Mouse (Mus musculus): ENCODE data around the gene Acin1. TPM values are rescaled to one million over a fixed set of nuclear protein-coding genes. Genes with fewer than 3 reads are reported as not detected.
A peak's percentile ranks its signal among the peaks of the same experiment; 100 is the strongest.

The Acin1 gene
- polyA plus RNA-seq, 1 experiment from 2014 or later = 120 TPM

- H3K9ac ChIP-seq = peak overlapping the region; percentile 76
- TF ChIP-seq CTCF (IDR thresholded peaks at IDR 0.05; ENCODE audit: low read depth) = no peak
- no peaks in the 10 kb centered on the region for H3K9me3 ChIP-seq (ENCODE audit: low read depth, low read length)
- ATAC-seq (ENCODE audit: insufficient read depth) (peak; percentile 90), DNase-seq (peak; percentile 94)
- peaks cover 68% of the 10 kb centered on the region for H3K36me3 ChIP-seq (ENCODE audit: insufficient read depth)
- no peaks in the 10 kb centered on the region for H3K27me3 ChIP-seq (ENCODE audit: insufficient read depth, low read length)
- peak overlapping the region; percentile 64 for H3K4me3 ChIP-seq (ENCODE audit: low read depth, low read length)
- peak overlapping the region; percentile 89 for H3K4me2 ChIP-seq
- WGBS = 0% methylated on average over 12 of the region's 12 CpGs
- 0 out of 2 replicates have a peak, but pooled peaks cover 9% of the 10 kb centered on the region for H3K4me1 ChIP-seq (ENCODE audit: insufficient read depth)
- H3K27ac ChIP-seq (ENCODE audit: low read depth) = peak overlapping the region; percentile 82
These were observed 33.2 kb downstream of the Acin1 start for GRCm38 (mm10) chr14:54653496-54653895.

GRCm38 (mm10) chr14:54652787-54653186, 33.9 kb downstream of the Acin1 start:
- 0% methylated on average over 7 of the region's 7 CpGs for WGBS
- ATAC-seq (ENCODE audit: insufficient read depth) (no peak), DNase-seq (peak; percentile 26)
- peak overlapping the region; percentile 82 for H3K27ac ChIP-seq (ENCODE audit: low read depth)
- 0 out of 2 replicates have a peak, but pooled peaks cover 9% of the 10 kb centered on the region for H3K4me1 ChIP-seq (ENCODE audit: insufficient read depth)
- H3K9me3 ChIP-seq (ENCODE audit: low read depth, low read length) = no peaks in the 10 kb centered on the region
- H3K27me3 ChIP-seq (ENCODE audit: insufficient read depth, low read length) = no peaks in the 10 kb centered on the region
- H3K4me3 ChIP-seq (ENCODE audit: low read depth, low read length) = peak overlapping the region; percentile 64
- H3K9ac ChIP-seq = peak overlapping the region; percentile 76
- H3K36me3 ChIP-seq (ENCODE audit: insufficient read depth) = peaks cover 68% of the 10 kb centered on the region
- H3K4me2 ChIP-seq = peak overlapping the region; percentile 89
- no peak for TF ChIP-seq CTCF (IDR thresholded peaks at IDR 0.05; ENCODE audit: low read depth)

- no peak overlapping the region for H3K27ac ChIP-seq (ENCODE audit: low read depth)
- H3K9me3 ChIP-seq (ENCODE audit: low read depth, low read length) = no peaks in the 10 kb centered on the region
- H3K36me3 ChIP-seq (ENCODE audit: insufficient read depth) = peaks cover 68% of the 10 kb centered on the region
- no peak for TF ChIP-seq CTCF (IDR thresholded peaks at IDR 0.05; ENCODE audit: low read depth)
- H3K27me3 ChIP-seq (ENCODE audit: insufficient read depth, low read length) = no peaks in the 10 kb centered on the region
- ATAC-seq (ENCODE audit: insufficient read depth) = no peak
- no peak overlapping the region for H3K4me3 ChIP-seq (ENCODE audit: low read depth, low read length)
- no peak for DNase-seq
- 0 out of 2 replicates have a peak, but pooled peaks cover 9% of the 10 kb centered on the region for H3K4me1 ChIP-seq (ENCODE audit: insufficient read depth)
- no peak overlapping the region for H3K9ac ChIP-seq
- 66% methylated on average over 4 of the region's 4 CpGs for WGBS
- H3K4me2 ChIP-seq = peak overlapping the region; percentile 21
These were observed 35.2 kb downstream of the Acin1 start for GRCm38 (mm10) chr14:54651556-54651955.

- H3K27ac ChIP-seq (ENCODE audit: low read depth) = no peak overlapping the region
- no peaks in the 10 kb centered on the region for H3K27me3 ChIP-seq (ENCODE audit: insufficient read depth, low read length)
- H3K4me2 ChIP-seq = no peak overlapping the region
- peak; percentile 94 for TF ChIP-seq CTCF (IDR thresholded peaks at IDR 0.05; ENCODE audit: low read depth)
- peak; percentile 19 for ATAC-seq (ENCODE audit: insufficient read depth)
- WGBS = 56% methylated on average over 23 of the region's 23 CpGs
- H3K4me1 ChIP-seq (ENCODE audit: insufficient read depth) = 0 out of 2 replicates have a peak, but pooled peaks cover 9% of the 10 kb centered on the region
- no peak overlapping the region for H3K4me3 ChIP-seq (ENCODE audit: low read depth, low read length)
- H3K9ac ChIP-seq = no peak overlapping the region
- peak; percentile 99 for DNase-seq
- H3K36me3 ChIP-seq (ENCODE audit: insufficient read depth) = peaks cover 68% of the 10 kb centered on the region
- no peaks in the 10 kb centered on the region for H3K9me3 ChIP-seq (ENCODE audit: low read depth, low read length)
These were observed 35.9 kb downstream of the Acin1 start for GRCm38 (mm10) chr14:54650621-54651454.

- no peak overlapping the region for H3K27ac ChIP-seq (ENCODE audit: low read depth)
- H3K4me2 ChIP-seq = no peak overlapping the region
- no peak overlapping the region for H3K9ac ChIP-seq
- no peak overlapping the region for H3K4me3 ChIP-seq (ENCODE audit: low read depth, low read length)
- ATAC-seq (ENCODE audit: insufficient read depth) (no peak), DNase-seq (no peak)
- no peaks in the 10 kb centered on the region for H3K9me3 ChIP-seq (ENCODE audit: low read depth, low read length)
- peaks cover 89% of the 10 kb centered on the region for H3K36me3 ChIP-seq (ENCODE audit: insufficient read depth)
- no peaks in the 10 kb centered on the region for H3K27me3 ChIP-seq (ENCODE audit: insufficient read depth, low read length)
- TF ChIP-seq CTCF (IDR thresholded peaks at IDR 0.05; ENCODE audit: low read depth) = no peak
- WGBS = 78% methylated on average over 4 of the region's 4 CpGs
- H3K4me1 ChIP-seq (ENCODE audit: insufficient read depth) = 0 out of 2 replicates have a peak, but pooled peaks cover 6% of the 10 kb centered on the region
These were observed 38.8 kb downstream of the Acin1 start for GRCm38 (mm10) chr14:54647900-54648299.

GRCm38 (mm10) chr14:54646898-54647636, 39.7 kb downstream of the Acin1 start:
- DNase-seq (peak; percentile 41), ATAC-seq (ENCODE audit: insufficient read depth) (no peak)
- Histone ChIP-seq H3K27ac (ENCODE audit: low read depth) (no peak overlapping the region), H3K27me3 (ENCODE audit: insufficient read depth, low read length) (no peaks in the 10 kb centered on the region), H3K9ac (no peak overlapping the region), H3K4me3 (ENCODE audit: low read depth, low read length) (no peak overlapping the region), H3K9me3 (ENCODE audit: low read depth, low read length) (no peaks in the 10 kb centered on the region), H3K36me3 (ENCODE audit: insufficient read depth) (peaks cover 95% of the 10 kb centered on the region), H3K4me2 (no peak overlapping the region), H3K4me1 (ENCODE audit: insufficient read depth) (no peaks in the 10 kb centered on the region)
- TF ChIP-seq CTCF (IDR thresholded peaks at IDR 0.05; ENCODE audit: low read depth) = peak; percentile 46
- 80% methylated on average over 8 of the region's 8 CpGs for WGBS

- Histone ChIP-seq H3K27ac (ENCODE audit: low read depth) (no peak overlapping the region), H3K27me3 (ENCODE audit: insufficient read depth, low read length) (no peaks in the 10 kb centered on the region), H3K4me2 (no peak overlapping the region), H3K36me3 (ENCODE audit: insufficient read depth) (peaks cover 93% of the 10 kb centered on the region), H3K9ac (no peak overlapping the region), H3K4me1 (ENCODE audit: insufficient read depth) (no peaks in the 10 kb centered on the region), H3K9me3 (ENCODE audit: low read depth, low read length) (no peaks in the 10 kb centered on the region), H3K4me3 (ENCODE audit: low read depth, low read length) (no peak overlapping the region)
- ATAC-seq (ENCODE audit: insufficient read depth) (no peak), DNase-seq (no peak)
- 90% methylated on average over 17 of the region's 17 CpGs for WGBS
- no peak for TF ChIP-seq CTCF (IDR thresholded peaks at IDR 0.05; ENCODE audit: low read depth)
These were observed 40.3 kb downstream of the Acin1 start for GRCm38 (mm10) chr14:54646455-54646854.
